Mouse (Mus musculus): ENCODE results near the gene Thap7. TPM values are rescaled to one million over a fixed set of nuclear protein-coding genes. Genes with fewer than 3 reads are reported as not detected.

Gene Thap7
- polyA plus RNA-seq, 1 experiment from 2014 or later = 47.6 TPM

DNA sequence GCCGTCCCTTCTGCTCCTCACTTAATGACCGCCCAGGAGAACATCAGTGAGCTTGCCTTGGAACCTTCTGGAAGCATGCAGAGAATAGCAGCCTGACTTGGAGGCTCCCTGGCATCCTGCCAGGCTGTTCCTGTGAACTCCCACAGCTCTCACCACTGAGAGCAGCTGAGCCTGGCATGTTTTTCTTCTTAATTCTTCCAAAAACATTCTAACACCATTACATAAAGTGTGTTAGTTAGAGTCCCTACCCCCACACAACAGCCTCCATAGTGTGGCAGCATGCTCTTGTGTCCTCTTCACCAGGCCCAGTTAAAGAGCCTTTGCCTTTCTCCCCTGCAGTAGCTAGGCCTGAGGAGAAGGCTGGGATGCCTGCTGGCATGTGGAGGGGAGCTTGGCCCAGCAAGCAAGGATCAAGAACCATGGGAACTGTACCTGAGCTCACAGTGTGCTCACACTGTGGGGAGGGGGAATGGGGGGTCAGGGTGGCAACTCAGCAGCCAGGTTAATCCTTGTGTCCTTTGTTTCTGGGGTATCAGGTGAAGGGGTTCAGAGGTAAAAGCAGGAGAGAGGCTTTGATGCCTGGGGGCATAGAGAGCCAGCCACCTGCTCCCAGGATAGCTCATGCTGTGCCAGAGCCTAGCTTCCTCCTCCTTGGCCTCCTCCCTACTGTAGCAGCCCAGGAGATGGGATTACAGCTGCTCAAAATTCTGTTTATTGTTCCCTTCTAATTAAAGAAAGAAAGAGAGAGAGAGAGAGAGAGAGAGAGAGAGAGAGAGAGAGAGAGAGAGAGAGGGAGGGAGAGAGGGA lies 34.2 kb downstream of the Thap7 start:
- Histone ChIP-seq H3K4me1 (ENCODE audit: control insufficient read depth, insufficient read depth, low read length) (no peaks in the 10 kb centered on the region), H3K4me2 (ENCODE audit: low read depth, low read length) (no peak overlapping the region), H3K36me3 (replicated peaks; ENCODE audit: control insufficient read depth, insufficient read depth, low read depth, low read length) (no peaks in the 10 kb centered on the region), H3K27me3 (ENCODE audit: control insufficient read depth, insufficient read depth, low read length) (no peaks in the 10 kb centered on the region), H3K4me3 (ENCODE audit: low read depth, low read length) (no peak overlapping the region), H3K9me3 (replicated peaks; ENCODE audit: control insufficient read depth, low read length) (no peaks in the 10 kb centered on the region), H3K9ac (replicated peaks; ENCODE audit: low read length) (no peak overlapping the region), H3K27ac (replicated peaks; ENCODE audit: low read depth, low read length) (no peak overlapping the region)
- no peak for DNase-seq (ENCODE audit: low spot score)
- 65% methylated on average over 2 of the region's 2 CpGs for WGBS
- no peak for ATAC-seq (replicated peaks; ENCODE audit: insufficient number of reproducible peaks, low FRiP score, low TSS enrichment, low read depth)

DNA sequence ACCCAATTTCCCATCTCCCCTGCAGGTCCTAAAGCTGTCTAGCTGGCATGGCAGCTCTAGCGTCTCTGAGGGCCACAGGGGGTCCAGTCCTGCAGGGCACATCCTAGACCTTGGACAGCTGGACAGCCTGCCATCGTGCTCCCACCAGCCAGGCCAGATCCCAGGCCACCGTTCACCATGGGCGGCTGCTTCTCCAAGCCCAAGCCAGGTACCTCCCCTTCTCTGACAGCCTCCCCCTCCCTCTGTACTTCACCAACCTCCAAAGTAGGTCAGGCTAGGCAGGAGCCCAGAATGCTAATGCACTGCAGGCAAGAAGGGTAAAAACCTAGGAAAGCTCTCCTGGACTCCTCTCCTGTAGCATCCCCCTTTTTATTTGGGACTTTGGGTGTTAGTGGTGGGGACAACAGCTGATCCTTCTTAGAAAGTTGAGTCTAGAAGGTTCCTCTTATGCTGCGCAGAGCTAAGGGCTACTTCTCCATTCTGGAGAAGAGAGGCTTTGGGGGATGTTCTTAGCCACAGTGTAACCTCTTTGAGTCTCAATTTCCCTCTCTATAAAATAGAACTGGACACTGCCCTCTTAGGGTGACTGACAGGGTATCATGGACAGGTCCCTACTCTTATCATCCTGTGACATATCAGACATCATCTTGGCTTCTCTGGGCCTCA lies 38.9 kb downstream of the Thap7 start:
- 75% methylated on average over 5 of the region's 5 CpGs for WGBS
- Histone ChIP-seq H3K4me3 (ENCODE audit: low read depth, low read length) (no peak overlapping the region), H3K4me1 (ENCODE audit: control insufficient read depth, insufficient read depth, low read length) (peaks cover 3% of the 10 kb centered on the region; the same call in 1 of the 2 replicates), H3K36me3 (replicated peaks; ENCODE audit: control insufficient read depth, insufficient read depth, low read depth, low read length) (no peaks in the 10 kb centered on the region), H3K27ac (replicated peaks; ENCODE audit: low read depth, low read length) (no peak overlapping the region), H3K9ac (replicated peaks; ENCODE audit: low read length) (no peak overlapping the region), H3K9me3 (replicated peaks; ENCODE audit: control insufficient read depth, low read length) (no peaks in the 10 kb centered on the region), H3K4me2 (ENCODE audit: low read depth, low read length) (no peak overlapping the region), H3K27me3 (ENCODE audit: control insufficient read depth, insufficient read depth, low read length) (peaks cover 3% of the 10 kb centered on the region)
- no peak for ATAC-seq (replicated peaks; ENCODE audit: insufficient number of reproducible peaks, low FRiP score, low TSS enrichment, low read depth)
- no peak for DNase-seq (ENCODE audit: low spot score)

DNA sequence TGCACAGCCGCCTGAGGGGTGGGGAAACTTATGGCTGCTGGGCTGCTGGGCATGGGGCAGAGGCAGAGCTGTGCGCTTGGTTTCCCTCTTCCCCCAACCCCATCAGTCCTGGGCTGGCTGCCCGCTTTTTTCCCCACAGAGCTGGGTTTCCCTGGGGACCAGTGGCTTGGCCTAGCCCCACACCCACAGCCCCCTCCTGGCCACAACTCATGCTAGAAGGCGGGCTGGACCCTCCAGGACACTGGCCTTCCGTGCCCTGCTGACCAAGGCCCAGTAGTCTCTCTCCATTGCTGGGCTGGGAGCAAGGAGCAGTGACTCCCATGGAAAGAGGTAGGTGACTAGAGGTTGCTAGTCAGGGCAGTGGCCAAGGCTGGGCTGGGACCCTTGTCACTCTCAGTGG lies 39.8 kb downstream of the Thap7 start:
- peaks cover 3% of the 10 kb centered on the region for H3K27me3 ChIP-seq (ENCODE audit: control insufficient read depth, insufficient read depth, low read length)
- H3K9me3 ChIP-seq (replicated peaks; ENCODE audit: control insufficient read depth, low read length) = no peaks in the 10 kb centered on the region
- no peak overlapping the region for H3K4me3 ChIP-seq (ENCODE audit: low read depth, low read length)
- 87% methylated on average over 5 of the region's 5 CpGs for WGBS
- ATAC-seq (replicated peaks; ENCODE audit: insufficient number of reproducible peaks, low FRiP score, low TSS enrichment, low read depth) = no peak
- no peak for DNase-seq (ENCODE audit: low spot score)
- no peak overlapping the region for H3K27ac ChIP-seq (replicated peaks; ENCODE audit: low read depth, low read length)
- no peak overlapping the region for H3K9ac ChIP-seq (replicated peaks; ENCODE audit: low read length)
- H3K4me2 ChIP-seq (ENCODE audit: low read depth, low read length) = no peak overlapping the region
- H3K4me1 ChIP-seq (ENCODE audit: control insufficient read depth, insufficient read depth, low read length) = peaks cover 3% of the 10 kb centered on the region; the same call in 1 of the 2 replicates
- no peaks in the 10 kb centered on the region for H3K36me3 ChIP-seq (replicated peaks; ENCODE audit: control insufficient read depth, insufficient read depth, low read depth, low read length)

DNA sequence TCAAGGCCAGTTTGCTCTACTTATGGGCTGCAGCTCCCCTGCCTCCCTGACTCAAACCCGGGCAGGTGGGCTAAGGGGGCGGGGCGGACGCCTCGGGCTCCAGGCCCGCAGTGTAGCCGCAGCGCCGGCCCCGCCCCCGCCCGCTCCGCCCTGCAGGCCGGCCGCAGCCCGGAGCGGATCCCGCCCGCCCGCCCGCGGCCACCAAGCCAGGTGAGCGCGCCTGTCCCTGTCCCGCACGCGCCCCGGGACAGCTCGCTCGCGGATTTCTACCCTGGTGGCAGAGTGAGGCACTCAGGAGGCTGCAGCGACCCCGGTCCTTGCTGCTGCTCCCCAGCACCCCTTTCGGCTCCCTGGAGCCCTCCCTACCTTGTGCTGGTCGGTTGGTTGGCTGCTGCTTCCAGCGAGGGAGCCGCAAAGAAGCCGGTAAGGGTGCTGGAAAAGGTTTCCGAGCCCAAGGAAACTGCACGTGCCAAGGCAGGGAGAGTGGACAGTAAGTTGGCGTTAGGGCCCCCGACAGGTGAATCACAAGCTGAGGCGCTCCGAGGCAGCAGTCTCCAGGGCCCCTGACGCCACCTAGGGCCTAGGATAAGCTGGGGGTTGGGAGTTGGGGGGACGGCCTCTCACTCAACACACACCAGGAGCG lies 41.3 kb downstream of the Thap7 start, which contains the start of gene Aifm3:
Gene Aifm3 (plus strand): TSS at position 143 of the 643 bp plus-strand sequence.
- DNase-seq (ENCODE audit: low spot score) (peak; percentile 39), ATAC-seq (replicated peaks; ENCODE audit: insufficient number of reproducible peaks, low FRiP score, low TSS enrichment, low read depth) (peak; percentile 75)
- Histone ChIP-seq H3K4me2 (ENCODE audit: low read depth, low read length) (peak within 1 kb of the TSS; percentile 83), H3K27ac (replicated peaks; ENCODE audit: low read depth, low read length) (no peak within 1 kb of the TSS), H3K27me3 (ENCODE audit: control insufficient read depth, insufficient read depth, low read length) (peaks cover 3% of the 10 kb centered on the region), H3K4me1 (ENCODE audit: control insufficient read depth, insufficient read depth, low read length) (peaks cover 3% of the 10 kb centered on the region; the same call in 1 of the 2 replicates), H3K9me3 (replicated peaks; ENCODE audit: control insufficient read depth, low read length) (no peaks in the 10 kb centered on the region), H3K4me3 (ENCODE audit: low read depth, low read length) (peak within 1 kb of the TSS; percentile 40), H3K9ac (replicated peaks; ENCODE audit: low read length) (peak within 1 kb of the TSS; percentile 57), H3K36me3 (replicated peaks; ENCODE audit: control insufficient read depth, insufficient read depth, low read depth, low read length) (no peaks in the 10 kb centered on the region; the same call in 1 of the 2 replicates)
- whole genome bisulfite sequencing = under 1% methylated on average over 47 of the region's 47 CpGs

DNA sequence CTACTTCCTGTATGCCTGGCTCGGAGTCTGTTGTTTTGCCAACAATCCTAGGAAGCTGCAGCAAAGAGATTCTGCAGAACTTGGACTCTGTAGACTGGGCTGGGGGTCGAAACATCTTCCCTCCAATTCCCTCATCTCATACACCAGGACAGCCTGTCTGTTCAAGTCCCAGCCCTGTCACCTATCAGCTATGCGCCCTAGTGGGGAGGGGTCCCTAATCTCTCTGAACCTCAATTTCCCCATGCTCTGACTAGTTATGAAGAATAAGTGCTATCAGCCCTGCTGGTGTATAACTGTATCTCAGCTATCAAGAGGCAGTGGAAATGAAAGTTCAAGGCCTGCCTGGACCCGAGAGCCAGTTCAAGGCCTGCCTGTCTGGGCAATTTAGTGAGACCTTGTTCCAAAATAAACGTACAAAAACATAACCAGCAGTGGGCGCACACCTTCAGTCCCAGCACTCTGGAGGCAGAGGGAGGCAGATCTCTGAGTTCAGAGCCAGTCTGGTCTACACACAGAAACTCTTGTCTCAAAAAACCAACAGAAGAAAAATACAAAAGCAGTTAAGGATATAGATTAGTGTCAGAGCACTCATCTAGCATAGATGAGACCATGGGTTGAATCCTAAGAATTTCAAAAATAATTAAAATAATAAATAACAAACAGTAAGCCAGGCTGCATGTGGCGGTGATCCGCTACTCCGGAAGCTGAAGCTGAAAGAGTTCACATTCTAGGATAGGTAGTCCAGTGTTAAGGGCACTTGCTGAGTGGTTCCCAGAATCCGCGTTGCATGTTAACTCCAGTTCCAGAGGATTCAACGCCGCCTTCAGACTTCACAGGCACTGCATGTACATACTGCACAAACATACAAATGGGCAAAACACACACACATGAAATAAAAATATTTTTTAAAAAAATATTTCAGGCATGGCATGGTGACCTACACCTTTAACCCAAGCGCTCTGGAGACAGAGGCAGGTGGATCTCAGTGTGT lies 42.2 kb downstream of the Thap7 start:
- Histone ChIP-seq H3K4me2 (ENCODE audit: low read depth, low read length) (peak overlapping the region; percentile 83), H3K36me3 (replicated peaks; ENCODE audit: control insufficient read depth, insufficient read depth, low read depth, low read length) (no peaks in the 10 kb centered on the region; the same call in none of the 2 replicates), H3K4me1 (ENCODE audit: control insufficient read depth, insufficient read depth, low read length) (peaks cover 3% of the 10 kb centered on the region; the same call in 1 of the 2 replicates), H3K4me3 (ENCODE audit: low read depth, low read length) (peak overlapping the region; percentile 40), H3K27me3 (ENCODE audit: control insufficient read depth, insufficient read depth, low read length) (peaks cover 3% of the 10 kb centered on the region), H3K27ac (replicated peaks; ENCODE audit: low read depth, low read length) (no peak overlapping the region), H3K9me3 (replicated peaks; ENCODE audit: control insufficient read depth, low read length) (no peaks in the 10 kb centered on the region), H3K9ac (replicated peaks; ENCODE audit: low read length) (no peak overlapping the region)
- ATAC-seq (replicated peaks; ENCODE audit: insufficient number of reproducible peaks, low FRiP score, low TSS enrichment, low read depth) (peak; percentile 1; the same call in 1 of the 2 replicates), DNase-seq (ENCODE audit: low spot score) (peak; percentile 43)
- 46% methylated on average over 14 of the region's 14 CpGs for WGBS

DNA sequence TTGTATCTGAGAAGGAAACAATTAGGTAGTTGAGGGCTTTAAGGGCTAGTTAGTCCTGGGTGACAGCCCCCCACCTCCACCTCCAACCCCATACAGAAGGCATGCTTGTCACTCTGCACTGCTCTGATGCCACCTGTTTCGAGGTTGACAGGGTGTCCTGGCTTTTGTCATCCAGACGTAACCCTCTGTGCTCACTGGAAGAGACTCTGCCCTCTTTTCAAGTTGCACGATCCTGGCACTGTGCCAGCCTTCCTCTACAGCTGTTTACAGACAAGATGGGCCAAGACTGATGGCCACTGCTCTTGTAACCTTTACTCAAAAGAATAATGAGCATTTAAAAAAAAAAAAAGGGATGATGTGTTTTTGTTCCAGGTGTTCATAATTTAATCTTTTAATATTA lies 44.4 kb downstream of the Thap7 start:
- no peak for DNase-seq (ENCODE audit: low spot score)
- Histone ChIP-seq H3K9me3 (replicated peaks; ENCODE audit: control insufficient read depth, low read length) (no peaks in the 10 kb centered on the region), H3K27me3 (ENCODE audit: control insufficient read depth, insufficient read depth, low read length) (peaks cover 3% of the 10 kb centered on the region), H3K9ac (replicated peaks; ENCODE audit: low read length) (no peak overlapping the region), H3K4me3 (ENCODE audit: low read depth, low read length) (no peak overlapping the region), H3K27ac (replicated peaks; ENCODE audit: low read depth, low read length) (no peak overlapping the region), H3K4me2 (ENCODE audit: low read depth, low read length) (no peak overlapping the region), H3K4me1 (ENCODE audit: control insufficient read depth, insufficient read depth, low read length) (peaks cover 3% of the 10 kb centered on the region; the same call in 1 of the 2 replicates), H3K36me3 (replicated peaks; ENCODE audit: control insufficient read depth, insufficient read depth, low read depth, low read length) (no peaks in the 10 kb centered on the region; the same call in none of the 2 replicates)
- no peak for ATAC-seq (replicated peaks; ENCODE audit: insufficient number of reproducible peaks, low FRiP score, low TSS enrichment, low read depth)
- 75% methylated on average over 3 of the region's 3 CpGs for WGBS

DNA sequence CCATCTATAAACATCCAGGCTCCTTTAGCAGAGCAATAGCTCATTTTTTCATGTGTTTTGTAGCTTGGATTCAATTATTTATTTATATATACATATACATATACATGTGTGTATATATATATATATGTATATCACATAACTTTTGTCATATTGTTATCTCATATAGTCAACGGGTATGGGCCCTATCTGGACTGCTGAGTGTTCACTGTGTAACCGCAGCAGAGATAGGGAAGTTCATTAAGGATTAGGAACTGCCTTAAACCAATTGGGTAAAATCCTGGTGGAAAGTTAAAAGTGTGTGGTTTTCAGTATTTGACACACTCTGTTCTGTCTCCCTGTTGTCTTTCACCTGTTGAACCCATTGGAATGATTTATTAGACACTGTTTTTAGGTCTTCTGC lies 49.5 kb downstream of the Thap7 start:
- Histone ChIP-seq H3K27ac (replicated peaks; ENCODE audit: low read depth, low read length) (no peak overlapping the region), H3K4me3 (ENCODE audit: low read depth, low read length) (no peak overlapping the region), H3K9ac (replicated peaks; ENCODE audit: low read length) (no peak overlapping the region), H3K9me3 (replicated peaks; ENCODE audit: control insufficient read depth, low read length) (no peaks in the 10 kb centered on the region), H3K27me3 (ENCODE audit: control insufficient read depth, insufficient read depth, low read length) (no peaks in the 10 kb centered on the region), H3K36me3 (replicated peaks; ENCODE audit: control insufficient read depth, insufficient read depth, low read depth, low read length) (no peaks in the 10 kb centered on the region; the same call in none of the 2 replicates), H3K4me1 (ENCODE audit: control insufficient read depth, insufficient read depth, low read length) (no peaks in the 10 kb centered on the region), H3K4me2 (ENCODE audit: low read depth, low read length) (no peak overlapping the region)
- no peak for DNase-seq (ENCODE audit: low spot score)
- no peak for ATAC-seq (replicated peaks; ENCODE audit: insufficient number of reproducible peaks, low FRiP score, low TSS enrichment, low read depth)
- WGBS = 93% methylated on average over 2 of the region's 2 CpGs
